In the genomic region with DNA sequence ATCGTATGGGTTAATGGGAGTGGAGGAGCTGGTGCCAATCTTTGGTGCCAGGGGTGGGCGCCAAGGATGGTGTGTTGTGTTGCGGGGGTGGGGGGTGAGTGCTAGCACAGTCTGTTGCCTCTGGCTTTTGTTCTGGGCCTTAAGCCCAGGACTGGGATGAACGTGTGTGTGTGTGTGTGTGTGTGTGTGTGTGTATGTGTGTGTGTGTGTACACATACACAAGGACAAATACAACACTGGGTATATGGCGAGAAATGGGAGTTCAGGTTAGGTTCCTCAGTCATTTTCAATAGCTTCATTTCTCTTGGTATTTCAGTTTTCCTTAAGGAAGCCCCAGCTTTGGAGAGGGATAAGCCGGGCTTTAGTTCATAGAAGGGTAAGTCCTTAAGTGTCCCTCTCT, we compare ENCODE assay signal across 28 mouse cellular contexts. TPM values are rescaled to one million over a fixed set of nuclear protein-coding genes. Genes with fewer than 3 reads are reported as not detected.
DNase-seq lines count a peak whose midpoint lies in the region; ATAC-seq and TF ChIP-seq lines count a peak whose summit lies in the region.
"Not testable (repeated sequence)": the region's sequence is repeated elsewhere in the genome, so short reads cannot be mapped to it uniquely, and the experiment has no call there.
"Had no signal": no experiment of that assay in that cellular context is flagged by ENCODE, and none has a peak within 500 bp of the region (broad histone marks: within the 10 kb centered on the region; RNA-seq: fewer than 3 reads in every experiment).

No protein-coding gene starts in this region.

- TF ChIP-seq POLR2A in cerebellum, adult 2 months (IDR thresholded peaks at IDR 0.05; ENCODE audit: borderline replicate concordance, insufficient read depth, low read length); embryonic fibroblast, embryonic 13.5 days (IDR thresholded peaks at IDR 0.05; ENCODE audit: low read depth, low read length): not testable (repeated sequence)

- H3K36me3 ChIP-seq in embryonic facial prominence, embryonic 11.5 days (replicated peaks; ENCODE audit: control insufficient read depth, insufficient read depth, low read depth, low read length); hindbrain, postnatal 0 days (ENCODE audit: insufficient read depth, low read length); stomach, embryonic 16.5 days (ENCODE audit: control insufficient read depth, insufficient read depth, low read length): not testable (repeated sequence)
- peaks cover 35% of the 10 kb centered on the region for H3K36me3 ChIP-seq in heart, embryonic 13.5 days
- H3K36me3 ChIP-seq in limb, embryonic 10.5 days, result peaks cover 40% of the 10 kb centered on the region
- H3K36me3 ChIP-seq in limb, embryonic 15.5 days, result peaks cover 29% of the 10 kb centered on the region

- peaks cover 33% of the 10 kb centered on the region for H3K4me1 ChIP-seq in cerebellum, adult 2 months (ENCODE audit: control insufficient read depth, insufficient read depth, low read length)
- H3K4me1 ChIP-seq in embryonic facial prominence, embryonic 11.5 days (ENCODE audit: control insufficient read depth, insufficient read depth, low read length); embryonic fibroblast, embryonic 13.5 days (ENCODE audit: control insufficient read depth, insufficient read depth, low read length): not testable (repeated sequence)
- H3K4me1 ChIP-seq in heart, embryonic 13.5 days, result peaks cover 53% of the 10 kb centered on the region
- peaks cover 16% of the 10 kb centered on the region for H3K4me1 ChIP-seq in hindbrain, postnatal 0 days (ENCODE audit: insufficient read depth, low read length)
- peaks cover 50% of the 10 kb centered on the region for H3K4me1 ChIP-seq in limb, embryonic 10.5 days
- H3K4me1 ChIP-seq in limb, embryonic 15.5 days, result peaks cover 39% of the 10 kb centered on the region
- H3K4me1 ChIP-seq in stomach, embryonic 16.5 days (ENCODE audit: control insufficient read depth, insufficient read depth, low read length), result peaks cover 29% of the 10 kb centered on the region

- not testable (repeated sequence) for DNase-seq in cerebellum, adult 2 months; embryonic facial prominence, embryonic 11.5 days (ENCODE audit: low spot score); hindbrain, postnatal 0 days (ENCODE audit: low spot score); limb, embryonic 10.5 days (ENCODE audit: low spot score)

- peak overlapping the region; percentile 54; the same call in 1 of the 2 replicates for H3K4me2 ChIP-seq in embryonic facial prominence, embryonic 11.5 days (ENCODE audit: low read depth, low read length)
- peak overlapping the region; percentile 83 for H3K4me2 ChIP-seq in heart, embryonic 13.5 days
- not testable (repeated sequence) for H3K4me2 ChIP-seq in hindbrain, postnatal 0 days (ENCODE audit: low read depth, low read length)
- peak overlapping the region; percentile 80 for H3K4me2 ChIP-seq in limb, embryonic 15.5 days
- H3K4me2 ChIP-seq in stomach, embryonic 16.5 days (ENCODE audit: low read depth, low read length), result peak overlapping the region; percentile 77; the same call in 1 of the 2 replicates

- not testable (repeated sequence) for H3K9ac ChIP-seq in embryonic facial prominence, embryonic 11.5 days (replicated peaks; ENCODE audit: low read length); heart, embryonic 13.5 days; hindbrain, postnatal 0 days (replicated peaks; ENCODE audit: low read length); limb, embryonic 15.5 days; stomach, embryonic 16.5 days (ENCODE audit: low read length)

- WGBS in cerebellum, adult 2 months, result 34% methylated on average over 4 of the region's 6 CpGs
- 68% methylated on average over 3 of the region's 6 CpGs for WGBS in embryonic facial prominence, embryonic 11.5 days
- 64% methylated on average over 4 of the region's 6 CpGs for WGBS in heart, embryonic 13.5 days
- 69% methylated on average over 3 of the region's 6 CpGs for WGBS in hindbrain, postnatal 0 days
- WGBS in limb, embryonic 10.5 days, result 77% methylated on average over 4 of the region's 6 CpGs
- 40% methylated on average over 4 of the region's 6 CpGs for WGBS in limb, embryonic 15.5 days
- 67% methylated on average over 4 of the region's 6 CpGs for WGBS in stomach, embryonic 16.5 days

- H3K4me3 ChIP-seq in cerebellum, adult 2 months (replicated peaks; ENCODE audit: insufficient read depth, low read depth, low read length); embryonic facial prominence, embryonic 11.5 days (ENCODE audit: low read depth, low read length); embryonic fibroblast, embryonic 13.5 days (ENCODE audit: insufficient read depth, low read length); heart, embryonic 13.5 days; hindbrain, postnatal 0 days (ENCODE audit: low read length); stomach, embryonic 16.5 days (replicated peaks; ENCODE audit: low read length): not testable (repeated sequence)
- H3K4me3 ChIP-seq in limb, embryonic 10.5 days, result peak overlapping the region; percentile 64; the same call in 1 of the 2 replicates
- peak overlapping the region; percentile 62 for H3K4me3 ChIP-seq in limb, embryonic 15.5 days

- H3K9me3 ChIP-seq in embryonic facial prominence, embryonic 11.5 days (replicated peaks; ENCODE audit: control insufficient read depth, low read length); heart, embryonic 13.5 days; hindbrain, postnatal 0 days (ENCODE audit: low read length); limb, embryonic 10.5 days (replicated peaks); limb, embryonic 15.5 days; stomach, embryonic 16.5 days (replicated peaks; ENCODE audit: control insufficient read depth, low read length): not testable (repeated sequence)

- ATAC-seq in embryonic facial prominence, embryonic 11.5 days (replicated peaks; ENCODE audit: insufficient number of reproducible peaks, low FRiP score, low TSS enrichment, low read depth); heart, embryonic 13.5 days (ENCODE audit: extremely low read depth, insufficient number of reproducible peaks, low FRiP score, low TSS enrichment); hindbrain, postnatal 0 days; limb, embryonic 15.5 days (ENCODE audit: insufficient number of reproducible peaks, low FRiP score, low TSS enrichment, low read depth); stomach, embryonic 16.5 days (ENCODE audit: insufficient read depth, low FRiP score): not testable (repeated sequence)

- H3K27me3 ChIP-seq in cerebellum, adult 2 months (ENCODE audit: control insufficient read depth, insufficient read depth, low read length); embryonic facial prominence, embryonic 11.5 days (ENCODE audit: control insufficient read depth, insufficient read depth, low read length); heart, embryonic 13.5 days (replicated peaks); hindbrain, postnatal 0 days (ENCODE audit: insufficient read depth, low read length); limb, embryonic 10.5 days (ENCODE audit: low read depth, poor library complexity, severe bottlenecking); limb, embryonic 15.5 days; stomach, embryonic 16.5 days (ENCODE audit: control insufficient read depth, insufficient read depth, low read length): not testable (repeated sequence)

- TF ChIP-seq CTCF in cerebellum, adult 2 months (IDR thresholded peaks at IDR 0.05; ENCODE audit: borderline replicate concordance, insufficient read depth, low read depth, low read length); embryonic fibroblast, embryonic 13.5 days (IDR thresholded peaks at IDR 0.05; ENCODE audit: borderline replicate concordance, insufficient read depth, low read length); hindbrain, postnatal 0 days (IDR thresholded peaks at IDR 0.05; ENCODE audit: low read depth): not testable (repeated sequence)

- peak overlapping the region; percentile 73 for H3K27ac ChIP-seq in cerebellum, adult 2 months (ENCODE audit: insufficient read depth, low read length)
- peak overlapping the region; percentile 95; the same call in 1 of the 2 replicates for H3K27ac ChIP-seq in embryonic facial prominence, embryonic 11.5 days (replicated peaks; ENCODE audit: low read depth, low read length)
- peak overlapping the region; percentile 60 for H3K27ac ChIP-seq in embryonic fibroblast, embryonic 13.5 days (ENCODE audit: insufficient read depth, low read length)
- H3K27ac ChIP-seq in heart, embryonic 13.5 days (replicated peaks), result peak overlapping the region; percentile 98; the same call in 1 of the 2 replicates
- peak overlapping the region; percentile 63; the same call in 1 of the 2 replicates for H3K27ac ChIP-seq in hindbrain, postnatal 0 days
- peak overlapping the region; percentile 90 for H3K27ac ChIP-seq in limb, embryonic 10.5 days
- peak overlapping the region; percentile 94 for H3K27ac ChIP-seq in limb, embryonic 15.5 days
- H3K27ac ChIP-seq in stomach, embryonic 16.5 days (ENCODE audit: low read length), result not testable (repeated sequence)

RNA-seq across cellular contexts. Expression of gene Sigmar1, which starts 7.2 kb away (rescaled TPM):
- 65.9 and 71.1 TPM in 2 replicates for polyA plus RNA-seq in cerebellum, adult 2 months (2012; rRNA removed)
- 73.4 and 83.8 TPM in 2 replicates for polyA plus RNA-seq in embryonic facial prominence, embryonic 11.5 days (2014; fragmentation: Nextera tagmentation; extraction: Ambion mirVana)
- polyA plus RNA-seq in embryonic fibroblast, embryonic 13.5 days (2011; ENCODE audit: insufficient read length, low read depth, missing spikeins), result 78.6 and 103 TPM in 2 replicates
- polyA plus RNA-seq in heart, embryonic 13.5 days (2015; fragmentation: Nextera tagmentation; extraction: Ambion mirVana), result 63.3 and 69.8 TPM in 2 replicates
- 95.9 and 108 TPM in 2 replicates for total RNA-seq in hindbrain, postnatal 0 days (2014; rRNA removed)
- 61.3 and 61.9 TPM in 2 replicates for polyA plus RNA-seq in hindbrain, postnatal 0 days (2015; fragmentation: Nextera tagmentation; extraction: Ambion mirVana)
- polyA plus RNA-seq in limb, embryonic 10.5 days (2016; fragmentation: Nextera tagmentation; extraction: Ambion mirVana), result 83.7 and 91.1 TPM in 2 replicates
- polyA plus RNA-seq in limb, embryonic 15.5 days (2015; fragmentation: Nextera tagmentation; extraction: Ambion mirVana), result 76.1 and 88.5 TPM in 2 replicates
- polyA plus RNA-seq in stomach, embryonic 16.5 days (2015; fragmentation: Nextera tagmentation; extraction: Ambion mirVana), result 76.9 and 88.4 TPM in 2 replicates

RNA-seq across cellular contexts. Expression of gene Galt, which starts 8.1 kb away (rescaled TPM):
- polyA plus RNA-seq in cerebellum, adult 2 months (2012; rRNA removed), result 196 and 206 TPM in 2 replicates
- 35.1 and 37.5 TPM in 2 replicates for polyA plus RNA-seq in embryonic facial prominence, embryonic 11.5 days (2014; fragmentation: Nextera tagmentation; extraction: Ambion mirVana)
- 25.1 and 25.5 TPM in 2 replicates for polyA plus RNA-seq in embryonic fibroblast, embryonic 13.5 days (2011; ENCODE audit: insufficient read length, low read depth, missing spikeins)
- 54.1 and 61.6 TPM in 2 replicates for polyA plus RNA-seq in heart, embryonic 13.5 days (2015; fragmentation: Nextera tagmentation; extraction: Ambion mirVana)
- 77.6 and 87.8 TPM in 2 replicates for total RNA-seq in hindbrain, postnatal 0 days (2014; rRNA removed)
- polyA plus RNA-seq in hindbrain, postnatal 0 days (2015; fragmentation: Nextera tagmentation; extraction: Ambion mirVana), result 55.5 and 55.9 TPM in 2 replicates
- polyA plus RNA-seq in limb, embryonic 10.5 days (2016; fragmentation: Nextera tagmentation; extraction: Ambion mirVana), result 33.7 and 37.6 TPM in 2 replicates
- polyA plus RNA-seq in limb, embryonic 15.5 days (2015; fragmentation: Nextera tagmentation; extraction: Ambion mirVana), result 38.7 and 44.8 TPM in 2 replicates
- polyA plus RNA-seq in stomach, embryonic 16.5 days (2015; fragmentation: Nextera tagmentation; extraction: Ambion mirVana), result 43.8 and 44.7 TPM in 2 replicates

RNA-seq across cellular contexts. Expression of gene Ccl27a, which starts 10.9 kb away (rescaled TPM):
- polyA plus RNA-seq in cerebellum, adult 2 months (2012; rRNA removed), result 236 and 247 TPM in 2 replicates
- polyA plus RNA-seq in embryonic facial prominence, embryonic 11.5 days (2014; fragmentation: Nextera tagmentation; extraction: Ambion mirVana), result 47.7 and 49.3 TPM in 2 replicates
- 12.6 and 13.4 TPM in 2 replicates for polyA plus RNA-seq in embryonic fibroblast, embryonic 13.5 days (2011; ENCODE audit: insufficient read length, low read depth, missing spikeins)
- polyA plus RNA-seq in heart, embryonic 13.5 days (2015; fragmentation: Nextera tagmentation; extraction: Ambion mirVana), result 44.5 and 49.3 TPM in 2 replicates
- total RNA-seq in hindbrain, postnatal 0 days (2014; rRNA removed), result 148 and 223 TPM in 2 replicates
- 289 and 292 TPM in 2 replicates for polyA plus RNA-seq in hindbrain, postnatal 0 days (2015; fragmentation: Nextera tagmentation; extraction: Ambion mirVana)
- polyA plus RNA-seq in limb, embryonic 10.5 days (2016; fragmentation: Nextera tagmentation; extraction: Ambion mirVana), result 26.7 and 35.6 TPM in 2 replicates
- polyA plus RNA-seq in limb, embryonic 15.5 days (2015; fragmentation: Nextera tagmentation; extraction: Ambion mirVana), result 35.4 and 42.1 TPM in 2 replicates
- 29.9 and 33.6 TPM in 2 replicates for polyA plus RNA-seq in stomach, embryonic 16.5 days (2015; fragmentation: Nextera tagmentation; extraction: Ambion mirVana)
- polyA plus RNA-seq: C2C12 had no signal

RNA-seq across cellular contexts. Expression of gene Arid3c, which starts 32.2 kb away (rescaled TPM):
- polyA plus RNA-seq in cerebellum, adult 2 months (2012; rRNA removed), result 0.16 and 0.18 TPM in 2 replicates
- 0.42 TPM in 1 of 2 replicates, not detected in the other for polyA plus RNA-seq in embryonic facial prominence, embryonic 11.5 days (2014; fragmentation: Nextera tagmentation; extraction: Ambion mirVana)
- polyA plus RNA-seq in embryonic fibroblast, embryonic 13.5 days (2011; ENCODE audit: insufficient read length, low read depth, missing spikeins), result not detected in 2 replicates
- polyA plus RNA-seq in heart, embryonic 13.5 days (2015; fragmentation: Nextera tagmentation; extraction: Ambion mirVana), result not detected in 2 replicates
- 0.22 and 2.1 TPM in 2 replicates for total RNA-seq in hindbrain, postnatal 0 days (2014; rRNA removed)
- 0.68 and 0.99 TPM in 2 replicates for polyA plus RNA-seq in hindbrain, postnatal 0 days (2015; fragmentation: Nextera tagmentation; extraction: Ambion mirVana)
- not detected in 2 replicates for polyA plus RNA-seq in limb, embryonic 10.5 days (2016; fragmentation: Nextera tagmentation; extraction: Ambion mirVana)
- not detected in 2 replicates for polyA plus RNA-seq in limb, embryonic 15.5 days (2015; fragmentation: Nextera tagmentation; extraction: Ambion mirVana)
- not detected in 2 replicates for polyA plus RNA-seq in stomach, embryonic 16.5 days (2015; fragmentation: Nextera tagmentation; extraction: Ambion mirVana)
- total RNA-seq: adrenal gland, adult 2 months; adrenal gland, postnatal 36 days; CH12.LX; ES-E14; forebrain, postnatal 0 days; gastrocnemius, postnatal 10 days; heart, adult 8-10 months; heart, postnatal 4 days; liver, adult 2 months; megakaryocyte progenitor cell, adult 5-6 weeks; neutrophil, adult 5-6 weeks had no signal
- polyA plus RNA-seq: activated CD4-positive, CD25-positive, alpha-beta regulatory T cell, adult 4 months; adrenal gland, adult 2 months; C2C12; erythroblast, embryonic 14.5 days; gonadal fat pad, adult 2 months; heart, postnatal 0 days; intestine, embryonic 15.5 days; kidney, adult 2 months; liver, adult 2 months; liver, embryonic 15.5 days; lung, embryonic 15.5 days had no signal

RNA-seq across cellular contexts. Expression of gene Dctn3, which starts 40.2 kb away (rescaled TPM):
- 162 and 167 TPM in 2 replicates for polyA plus RNA-seq in cerebellum, adult 2 months (2012; rRNA removed)
- 119 and 128 TPM in 2 replicates for polyA plus RNA-seq in embryonic facial prominence, embryonic 11.5 days (2014; fragmentation: Nextera tagmentation; extraction: Ambion mirVana)
- polyA plus RNA-seq in embryonic fibroblast, embryonic 13.5 days (2011; ENCODE audit: insufficient read length, low read depth, missing spikeins), result 81.6 and 98.1 TPM in 2 replicates
- polyA plus RNA-seq in heart, embryonic 13.5 days (2015; fragmentation: Nextera tagmentation; extraction: Ambion mirVana), result 128 and 139 TPM in 2 replicates
- total RNA-seq in hindbrain, postnatal 0 days (2014; rRNA removed), result 145 and 147 TPM in 2 replicates
- 306 and 316 TPM in 2 replicates for polyA plus RNA-seq in hindbrain, postnatal 0 days (2015; fragmentation: Nextera tagmentation; extraction: Ambion mirVana)
- polyA plus RNA-seq in limb, embryonic 10.5 days (2016; fragmentation: Nextera tagmentation; extraction: Ambion mirVana), result 118 and 123 TPM in 2 replicates
- 113 and 123 TPM in 2 replicates for polyA plus RNA-seq in limb, embryonic 15.5 days (2015; fragmentation: Nextera tagmentation; extraction: Ambion mirVana)
- polyA plus RNA-seq in stomach, embryonic 16.5 days (2015; fragmentation: Nextera tagmentation; extraction: Ambion mirVana), result 132 TPM in 2 replicates
